Mouse (Mus musculus): ENCODE results near the gene AC134908.4. TPM values are rescaled to one million over a fixed set of nuclear protein-coding genes. Genes with fewer than 3 reads are reported as not detected.

AC134908.4 gene
- polyA plus RNA-seq (2014; fragmentation: Nextera tagmentation; extraction: Ambion mirVana): 0.92 TPM in 1 of 2 replicates, not detected in the other

DNA sequence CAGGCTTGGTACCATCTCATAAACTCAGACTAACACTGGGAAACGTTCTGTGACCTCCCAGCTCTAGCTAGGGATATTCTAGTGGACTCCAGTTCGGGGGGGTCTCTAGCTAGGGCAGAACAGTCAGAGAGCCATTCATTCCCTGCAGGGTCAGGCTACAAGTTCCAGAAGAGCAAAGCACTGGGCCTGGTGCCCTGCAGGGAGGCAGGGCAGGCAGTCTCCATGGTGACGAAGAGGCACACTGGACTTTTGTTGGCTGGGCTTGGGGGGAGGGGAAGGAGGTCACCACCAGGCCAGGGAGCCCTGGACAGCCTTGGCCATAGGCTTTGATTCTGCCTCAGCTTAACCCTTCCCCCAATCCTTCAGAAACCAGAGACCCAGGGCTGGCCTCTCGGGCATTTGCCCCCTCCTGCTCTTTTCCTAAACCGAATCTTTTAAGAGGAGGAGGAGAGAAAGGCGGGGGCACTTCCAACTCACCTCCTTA lies at the start of gene AC134908.4:
Gene AC134908.4, minus strand, starts transcription at position 51 of the 484 bp plus-strand sequence.
- ATAC-seq (ENCODE audit: low read depth) (no peak; the same call in 1 of the 2 replicates), DNase-seq (ENCODE audit: low spot score) (peak; percentile 78)
- Histone ChIP-seq H3K9ac (ENCODE audit: low read depth, low read length) (peak within 1 kb of the TSS; percentile 68), H3K27me3 (replicated peaks; ENCODE audit: control insufficient read depth, insufficient read depth, low read length) (no peaks in the 10 kb centered on the region), H3K36me3 (ENCODE audit: control insufficient read depth, insufficient read depth, low read length) (no peaks in the 10 kb centered on the region), H3K4me1 (ENCODE audit: control insufficient read depth, insufficient read depth, low read length) (peaks cover 26% of the 10 kb centered on the region), H3K27ac (replicated peaks; ENCODE audit: low read depth, low read length) (peak within 1 kb of the TSS; percentile 24; the same call in 1 of the 2 replicates), H3K9me3 (ENCODE audit: control insufficient read depth, low read length) (no peaks in the 10 kb centered on the region), H3K4me2 (ENCODE audit: low read depth, low read length) (peak within 1 kb of the TSS; percentile 97), H3K4me3 (ENCODE audit: low read depth, low read length) (peak within 1 kb of the TSS; percentile 79)
- WGBS: 19% methylated on average over 5 of the region's 6 CpGs

DNA sequence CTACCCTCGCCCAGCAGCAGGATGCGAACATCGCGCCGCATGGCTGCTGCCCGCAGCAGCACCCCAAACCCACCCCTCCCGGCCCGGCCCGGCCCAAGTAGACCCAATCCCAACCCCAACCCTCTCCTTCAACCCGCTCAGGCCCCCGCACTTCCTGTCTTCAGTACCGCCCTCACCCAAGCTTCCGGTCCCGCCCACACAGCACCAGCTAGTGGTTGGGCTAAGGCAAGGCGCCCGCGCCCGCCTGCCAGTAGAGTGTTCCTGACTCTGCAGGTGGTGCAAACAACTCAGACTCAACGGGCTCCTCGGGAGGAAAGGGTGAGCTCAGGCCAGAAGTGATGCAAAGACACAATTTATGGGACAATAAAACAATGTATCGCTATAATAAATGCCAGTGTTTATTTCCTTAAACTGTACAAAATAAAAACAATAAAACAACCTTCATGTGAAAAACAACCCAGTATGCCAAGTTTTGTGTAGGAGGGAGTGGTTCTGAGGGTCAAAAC lies 49.0 kb upstream of the AC134908.4 start, which contains the start of gene Rhot2:
Gene Rhot2, minus strand, starts transcription at position 456 of the 506 bp plus-strand sequence.
- DNase-seq (ENCODE audit: low spot score): peak; percentile 98
- H3K4me1 ChIP-seq (ENCODE audit: control insufficient read depth, insufficient read depth, low read length): peaks cover 10% of the 10 kb centered on the region; the same call in 1 of the 2 replicates
- H3K27me3 ChIP-seq (replicated peaks; ENCODE audit: control insufficient read depth, insufficient read depth, low read length): no peaks in the 10 kb centered on the region
- ATAC-seq (ENCODE audit: low read depth): peak; percentile 98
- peak within 1 kb of the TSS; percentile 88 for H3K9ac ChIP-seq (ENCODE audit: low read depth, low read length)
- H3K4me2 ChIP-seq (ENCODE audit: low read depth, low read length): peak within 1 kb of the TSS; percentile 88
- peaks cover 48% of the 10 kb centered on the region for H3K36me3 ChIP-seq (ENCODE audit: control insufficient read depth, insufficient read depth, low read length)
- peak within 1 kb of the TSS; percentile 89 for H3K4me3 ChIP-seq (ENCODE audit: low read depth, low read length)
- no peaks in the 10 kb centered on the region for H3K9me3 ChIP-seq (ENCODE audit: control insufficient read depth, low read length)
- peak within 1 kb of the TSS; percentile 80 for H3K27ac ChIP-seq (replicated peaks; ENCODE audit: low read depth, low read length)
- WGBS: under 1% methylated on average over 17 of the region's 21 CpGs

DNA sequence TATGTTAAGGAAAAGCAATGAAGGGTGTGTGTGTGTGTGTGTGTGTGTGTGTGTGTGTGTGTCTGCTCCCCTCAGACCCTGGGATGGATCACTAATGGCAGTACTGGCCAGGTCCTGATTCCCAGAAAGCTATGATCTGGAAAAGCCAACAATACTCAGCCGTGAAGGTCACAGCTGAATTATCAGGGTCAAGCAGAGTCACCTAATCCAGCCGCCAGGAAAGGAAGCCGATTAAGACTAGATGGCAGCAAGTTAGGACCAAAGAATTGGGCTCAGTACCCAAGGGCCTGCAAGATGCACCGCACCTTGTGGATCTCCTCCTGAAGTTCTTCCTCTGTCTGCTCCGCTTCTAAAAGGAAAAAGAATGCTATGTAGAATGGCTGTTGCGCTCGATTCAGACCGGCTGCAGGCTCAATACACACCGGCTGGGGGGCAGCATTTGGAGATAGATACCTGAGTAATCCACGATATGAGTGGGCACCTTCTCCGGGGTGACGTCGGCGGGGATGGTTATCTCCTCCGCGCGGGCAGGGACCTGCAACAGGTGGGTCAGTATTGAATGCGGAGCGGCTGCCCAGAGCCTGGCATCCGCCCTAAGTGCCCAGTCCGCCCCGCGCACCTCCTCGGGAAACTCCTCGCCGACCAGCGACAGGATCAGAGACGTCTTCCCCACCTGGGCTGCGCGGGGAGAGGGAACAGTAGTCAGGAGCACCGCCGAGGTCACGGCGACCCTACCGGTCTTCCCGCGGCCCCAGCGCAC lies 48.4 kb upstream of the AC134908.4 start:
- WGBS: 4% methylated on average over 23 of the region's 38 CpGs
- no peaks in the 10 kb centered on the region for H3K9me3 ChIP-seq (ENCODE audit: control insufficient read depth, low read length)
- no peak for DNase-seq (ENCODE audit: low spot score)
- peak overlapping the region; percentile 88 for H3K4me2 ChIP-seq (ENCODE audit: low read depth, low read length)
- peak overlapping the region; percentile 80 for H3K27ac ChIP-seq (replicated peaks; ENCODE audit: low read depth, low read length)
- H3K36me3 ChIP-seq (ENCODE audit: control insufficient read depth, insufficient read depth, low read length): peaks cover 51% of the 10 kb centered on the region
- H3K4me1 ChIP-seq (ENCODE audit: control insufficient read depth, insufficient read depth, low read length): peaks cover 10% of the 10 kb centered on the region; the same call in 1 of the 2 replicates
- peak overlapping the region; percentile 89 for H3K4me3 ChIP-seq (ENCODE audit: low read depth, low read length)
- H3K9ac ChIP-seq (ENCODE audit: low read depth, low read length): peak overlapping the region; percentile 88
- H3K27me3 ChIP-seq (replicated peaks; ENCODE audit: control insufficient read depth, insufficient read depth, low read length): no peaks in the 10 kb centered on the region
- ATAC-seq (ENCODE audit: low read depth): no peak; the same call in 1 of the 2 replicates

DNA sequence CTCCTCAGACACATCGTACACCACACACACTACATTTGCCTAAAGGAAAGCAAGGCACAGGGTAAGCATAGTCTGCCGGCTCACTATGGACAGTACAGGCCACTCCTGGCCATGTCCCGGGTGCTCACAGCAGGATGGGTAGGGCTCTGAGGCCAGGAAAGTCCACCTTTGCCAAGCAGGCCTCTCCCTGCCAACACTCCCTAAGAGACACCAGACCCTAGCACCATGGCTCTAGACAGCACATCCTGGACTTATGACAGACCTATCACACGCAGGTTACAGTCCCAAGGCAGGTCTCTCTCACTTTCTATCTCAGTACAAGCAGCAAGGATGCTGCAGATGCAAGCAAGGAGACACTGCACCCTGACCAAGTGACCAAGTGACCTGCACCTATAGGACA lies 47.7 kb upstream of the AC134908.4 start:
- WGBS: 89% methylated on average over 4 of the region's 4 CpGs

DNA sequence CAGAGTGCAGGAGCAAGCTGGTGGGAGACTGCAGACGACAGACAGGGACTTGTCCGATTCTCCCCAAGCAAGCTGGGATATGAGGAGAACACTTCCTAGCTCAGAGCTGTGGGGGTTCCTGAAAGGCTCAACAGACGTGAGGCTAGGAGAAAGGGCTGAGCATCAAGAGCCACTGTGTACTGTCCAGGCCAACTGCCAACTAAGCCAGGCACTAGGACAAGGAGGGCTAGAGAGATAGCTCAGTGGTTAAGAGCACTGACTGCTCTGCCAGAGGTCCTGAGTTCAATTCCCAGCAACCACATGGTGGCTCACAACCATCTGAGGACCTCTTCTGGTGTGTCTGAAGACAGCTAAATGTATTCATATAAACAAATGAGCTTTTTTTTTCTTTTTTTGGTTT lies 47.0 kb upstream of the AC134908.4 start:
- Histone ChIP-seq H3K4me2 (ENCODE audit: low read depth, low read length) (no peak overlapping the region), H3K4me3 (ENCODE audit: low read depth, low read length) (no peak overlapping the region), H3K4me1 (ENCODE audit: control insufficient read depth, insufficient read depth, low read length) (peaks cover 10% of the 10 kb centered on the region; the same call in 1 of the 2 replicates), H3K27me3 (replicated peaks; ENCODE audit: control insufficient read depth, insufficient read depth, low read length) (no peaks in the 10 kb centered on the region), H3K9ac (ENCODE audit: low read depth, low read length) (no peak overlapping the region), H3K36me3 (ENCODE audit: control insufficient read depth, insufficient read depth, low read length) (peaks cover 42% of the 10 kb centered on the region), H3K9me3 (ENCODE audit: control insufficient read depth, low read length) (no peaks in the 10 kb centered on the region), H3K27ac (replicated peaks; ENCODE audit: low read depth, low read length) (no peak overlapping the region)
- WGBS: 82% methylated on average over 3 of the region's 3 CpGs
- DNase-seq (ENCODE audit: low spot score) (no peak), ATAC-seq (ENCODE audit: low read depth) (no peak)

More for the DNA sequence above, 47.7 kb upstream of the AC134908.4 start:
- ATAC-seq (ENCODE audit: low read depth): no peak
- no peaks in the 10 kb centered on the region for H3K27me3 ChIP-seq (replicated peaks; ENCODE audit: control insufficient read depth, insufficient read depth, low read length)
- peak overlapping the region; percentile 88 for H3K4me2 ChIP-seq (ENCODE audit: low read depth, low read length)
- no peak overlapping the region for H3K27ac ChIP-seq (replicated peaks; ENCODE audit: low read depth, low read length)
- H3K9me3 ChIP-seq (ENCODE audit: control insufficient read depth, low read length): no peaks in the 10 kb centered on the region
- peaks cover 10% of the 10 kb centered on the region; the same call in 1 of the 2 replicates for H3K4me1 ChIP-seq (ENCODE audit: control insufficient read depth, insufficient read depth, low read length)
- no peak for DNase-seq (ENCODE audit: low spot score)
- peaks cover 48% of the 10 kb centered on the region for H3K36me3 ChIP-seq (ENCODE audit: control insufficient read depth, insufficient read depth, low read length)
- H3K4me3 ChIP-seq (ENCODE audit: low read depth, low read length): peak overlapping the region; percentile 89
- peak overlapping the region; percentile 88 for H3K9ac ChIP-seq (ENCODE audit: low read depth, low read length)

DNA sequence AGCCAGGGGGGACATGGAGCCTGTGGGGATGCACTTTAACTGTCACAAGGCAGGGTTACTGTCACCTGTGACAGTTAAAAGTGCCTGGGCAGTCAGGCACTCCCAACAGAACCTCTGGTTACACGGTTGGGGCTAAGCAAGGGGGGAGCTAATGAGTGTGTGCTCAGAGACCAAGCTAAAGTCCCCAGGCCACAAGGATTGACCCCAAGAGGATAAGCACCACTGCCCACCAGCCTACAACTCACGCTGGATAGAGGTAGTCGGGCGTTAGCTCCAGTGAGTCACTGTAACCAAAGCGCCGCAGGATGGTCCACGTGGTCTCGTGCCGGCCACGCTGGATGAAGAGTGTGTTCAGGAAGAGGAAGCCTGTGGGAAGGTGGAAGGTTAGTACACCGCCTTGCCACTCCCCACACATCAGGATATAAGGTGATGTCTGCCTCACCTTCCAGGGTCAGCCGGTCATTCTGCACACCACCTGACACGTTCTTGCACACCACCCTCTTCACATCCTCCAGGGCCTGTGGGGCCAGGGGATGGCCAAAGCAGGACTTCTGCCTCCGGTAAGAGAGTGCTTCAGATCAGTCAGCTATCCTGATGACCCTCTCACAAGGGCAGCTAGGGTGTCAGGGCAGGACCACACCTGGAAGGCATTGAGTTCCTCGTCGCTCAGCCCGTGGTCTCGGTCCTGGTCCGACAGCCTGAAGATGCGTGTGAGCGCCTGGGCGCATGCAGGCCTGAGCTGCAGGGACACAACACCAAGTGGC lies 45.8 kb upstream of the AC134908.4 start, which contains the start of gene Gm20683:
Gene Gm20683, minus strand, starts transcription at position 647 of the 764 bp plus-strand sequence.
- H3K27me3 ChIP-seq (replicated peaks; ENCODE audit: control insufficient read depth, insufficient read depth, low read length): no peaks in the 10 kb centered on the region
- H3K36me3 ChIP-seq (ENCODE audit: control insufficient read depth, insufficient read depth, low read length): peaks cover 38% of the 10 kb centered on the region
- H3K4me1 ChIP-seq (ENCODE audit: control insufficient read depth, insufficient read depth, low read length): peaks cover 13% of the 10 kb centered on the region; the same call in 1 of the 2 replicates
- H3K4me2 ChIP-seq (ENCODE audit: low read depth, low read length): no peak within 1 kb of the TSS
- ATAC-seq (ENCODE audit: low read depth) (no peak), DNase-seq (ENCODE audit: low spot score) (no peak)
- no peak within 1 kb of the TSS for H3K27ac ChIP-seq (replicated peaks; ENCODE audit: low read depth, low read length)
- H3K9ac ChIP-seq (ENCODE audit: low read depth, low read length): no peak within 1 kb of the TSS
- H3K9me3 ChIP-seq (ENCODE audit: control insufficient read depth, low read length): no peaks in the 10 kb centered on the region
- H3K4me3 ChIP-seq (ENCODE audit: low read depth, low read length): no peak within 1 kb of the TSS
- WGBS: 92% methylated on average over 21 of the region's 22 CpGs

DNA sequence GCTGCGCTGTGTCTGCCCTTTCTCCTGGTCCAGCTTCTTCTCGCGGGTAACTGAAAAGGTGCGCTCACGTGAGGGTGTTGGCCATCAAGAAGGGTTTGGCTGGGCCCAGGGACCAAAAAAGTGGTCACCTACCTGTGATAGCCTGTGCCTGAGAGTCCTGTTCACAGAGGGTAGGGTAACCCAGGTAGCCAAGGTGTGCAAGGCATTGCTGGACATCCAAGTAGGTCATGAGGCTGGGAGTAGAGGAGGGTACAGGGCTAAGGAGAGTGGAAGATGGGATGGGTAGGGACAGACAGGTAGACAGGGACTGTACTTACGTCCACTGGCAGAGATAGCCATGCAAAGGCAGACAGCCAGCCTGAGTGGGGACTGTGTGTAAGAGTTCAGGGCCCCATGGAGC lies 45.1 kb upstream of the AC134908.4 start:
- Histone ChIP-seq H3K4me1 (ENCODE audit: control insufficient read depth, insufficient read depth, low read length) (peaks cover 14% of the 10 kb centered on the region; the same call in 1 of the 2 replicates), H3K27me3 (replicated peaks; ENCODE audit: control insufficient read depth, insufficient read depth, low read length) (no peaks in the 10 kb centered on the region), H3K9ac (ENCODE audit: low read depth, low read length) (no peak overlapping the region), H3K36me3 (ENCODE audit: control insufficient read depth, insufficient read depth, low read length) (peaks cover 38% of the 10 kb centered on the region), H3K4me2 (ENCODE audit: low read depth, low read length) (no peak overlapping the region), H3K27ac (replicated peaks; ENCODE audit: low read depth, low read length) (no peak overlapping the region), H3K4me3 (ENCODE audit: low read depth, low read length) (no peak overlapping the region), H3K9me3 (ENCODE audit: control insufficient read depth, low read length) (no peaks in the 10 kb centered on the region)
- WGBS: 93% methylated on average over 6 of the region's 6 CpGs
- DNase-seq (ENCODE audit: low spot score) (no peak), ATAC-seq (ENCODE audit: low read depth) (no peak)

Measured in embryonic facial prominence, embryonic 14.5 days (tissue).